Mouse (Mus musculus) kidney, adult 2 months (tissue): ENCODE results near the gene Eefsec.

Source experiments
- CTCF ChIP-seq: fragments of 200-500 bp; conservative IDR thresholded peaks from 2 replicates; pipeline ENCODE4 v1.5.1; 2011; ENCODE audit warnings: low read depth, mild to moderate bottlenecking, control low read depth, low read length, moderate library complexity, mixed read lengths; ENCODE audit not compliant: insufficient read depth, insufficient read length
- POLR2A ChIP-seq: fragments of 200-500 bp; IDR thresholded peaks from one replicate; pipeline ENCODE4 v1.6.1; 2011; ENCODE audit warnings: low read depth, low read length, control low read depth

DNA sequence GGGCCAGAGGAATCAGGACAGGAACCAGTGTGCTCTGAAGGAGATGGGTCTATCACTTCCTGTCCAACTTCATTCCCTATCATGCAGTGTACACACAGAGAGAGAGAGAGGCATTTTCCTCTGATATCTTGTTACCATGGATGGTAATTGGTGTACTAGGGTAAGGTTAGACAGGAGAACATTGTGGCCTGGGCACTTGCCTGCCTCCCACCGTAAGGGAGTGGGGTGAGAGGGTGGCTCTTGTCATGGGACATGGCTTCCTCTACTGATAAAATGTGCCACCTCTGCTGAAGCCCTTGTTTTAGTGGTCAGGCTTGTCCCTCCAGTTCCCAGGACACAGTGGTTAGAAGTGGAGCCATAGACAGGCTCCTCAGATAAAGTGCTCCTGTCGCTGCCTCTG is 178.4 kb downstream of the Eefsec start:
- TF ChIP-seq CTCF = no peak
- no peak for TF ChIP-seq POLR2A
